Mouse (Mus musculus): ENCODE data around the gene Tnfsf15. TPM values are rescaled to one million over a fixed set of nuclear protein-coding genes. Genes with fewer than 3 reads are reported as not detected.

Tnfsf15 gene
- polyA plus RNA-seq, 2 experiments, result 0.02 to 0.08 TPM

GRCm38 (mm10) chr4:63765050-63765449 is 20.1 kb upstream of the Tnfsf15 start:
- no peaks in the 10 kb centered on the region for H3K4me1 ChIP-seq (replicated peaks; ENCODE audit: control insufficient read depth in 2 of 2, insufficient read depth in 2 of 2, low read length in 1 of 2)
- H3K36me3 ChIP-seq (replicated peaks; ENCODE audit: control insufficient read depth, insufficient read depth, low read depth), result no peaks in the 10 kb centered on the region
- DNase-seq (ENCODE audit: low read depth in 3 of 3, low spot score in 3 of 3) (no peak), ATAC-seq (ENCODE audit: insufficient read depth) (no peak)
- H3K27ac ChIP-seq, result no peak overlapping the region
- H3K4me3 ChIP-seq (ENCODE audit: insufficient read depth in 1 of 2, low read depth in 2 of 2, low read length in 2 of 2), result no peak overlapping the region
- no peaks in the 10 kb centered on the region for H3K9me3 ChIP-seq (ENCODE audit: control insufficient read depth, low read length)
- H3K27me3 ChIP-seq (ENCODE audit: control insufficient read depth, insufficient read depth, low read length), result no peaks in the 10 kb centered on the region
- no peak overlapping the region for H3K9ac ChIP-seq (replicated peaks)
- TF ChIP-seq CTCF (IDR thresholded peaks at IDR 0.05; ENCODE audit: low read depth) (no peak), EP300 (IDR thresholded peaks at IDR 0.05; ENCODE audit: low read depth) (no peak)
- 45% methylated on average over 2 of the region's 2 CpGs for WGBS (ENCODE audit: insufficient replicate concordance)
- H3K4me2 ChIP-seq (ENCODE audit: low read depth), result no peak overlapping the region

DNA sequence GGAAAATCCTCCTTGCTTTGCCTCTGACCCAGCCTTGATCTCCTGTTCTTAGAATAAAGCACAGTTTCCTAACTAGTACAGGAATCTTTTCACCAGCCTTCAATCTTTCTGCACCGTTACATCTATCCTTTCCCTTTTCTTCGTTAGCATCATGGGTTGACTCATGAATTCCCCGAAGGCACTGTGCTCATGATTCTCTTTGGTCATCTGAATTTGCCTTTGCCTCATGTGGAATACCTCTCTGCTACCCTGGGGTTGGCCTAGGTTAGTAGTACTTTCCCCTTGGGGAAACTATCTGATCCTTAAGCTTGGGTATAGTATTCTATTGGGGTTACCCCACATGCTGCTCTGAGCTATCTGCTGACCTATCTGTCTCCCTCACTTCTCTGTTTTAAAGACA is 15.0 kb upstream of the Tnfsf15 start:
- Histone ChIP-seq H3K9me3 (ENCODE audit: control insufficient read depth, low read length) (no peaks in the 10 kb centered on the region), H3K4me1 (replicated peaks; ENCODE audit: control insufficient read depth in 2 of 2, insufficient read depth in 2 of 2, low read length in 1 of 2) (no peaks in the 10 kb centered on the region), H3K27ac (no peak overlapping the region), H3K9ac (replicated peaks) (no peak overlapping the region), H3K4me3 (ENCODE audit: insufficient read depth in 1 of 2, low read depth in 2 of 2, low read length in 2 of 2) (no peak overlapping the region), H3K4me2 (ENCODE audit: low read depth) (no peak overlapping the region), H3K27me3 (ENCODE audit: control insufficient read depth, insufficient read depth, low read length) (no peaks in the 10 kb centered on the region), H3K36me3 (replicated peaks; ENCODE audit: control insufficient read depth, insufficient read depth, low read depth) (no peaks in the 10 kb centered on the region)
- ATAC-seq (ENCODE audit: insufficient read depth) (no peak), DNase-seq (ENCODE audit: low read depth in 3 of 3, low spot score in 3 of 3) (no peak)
- 57% methylated on average over 3 of the region's 3 CpGs for WGBS (ENCODE audit: insufficient replicate concordance)
- no peak for TF ChIP-seq EP300 (IDR thresholded peaks at IDR 0.05; ENCODE audit: low read depth)
- no peak for TF ChIP-seq CTCF (IDR thresholded peaks at IDR 0.05; ENCODE audit: low read depth)

DNA sequence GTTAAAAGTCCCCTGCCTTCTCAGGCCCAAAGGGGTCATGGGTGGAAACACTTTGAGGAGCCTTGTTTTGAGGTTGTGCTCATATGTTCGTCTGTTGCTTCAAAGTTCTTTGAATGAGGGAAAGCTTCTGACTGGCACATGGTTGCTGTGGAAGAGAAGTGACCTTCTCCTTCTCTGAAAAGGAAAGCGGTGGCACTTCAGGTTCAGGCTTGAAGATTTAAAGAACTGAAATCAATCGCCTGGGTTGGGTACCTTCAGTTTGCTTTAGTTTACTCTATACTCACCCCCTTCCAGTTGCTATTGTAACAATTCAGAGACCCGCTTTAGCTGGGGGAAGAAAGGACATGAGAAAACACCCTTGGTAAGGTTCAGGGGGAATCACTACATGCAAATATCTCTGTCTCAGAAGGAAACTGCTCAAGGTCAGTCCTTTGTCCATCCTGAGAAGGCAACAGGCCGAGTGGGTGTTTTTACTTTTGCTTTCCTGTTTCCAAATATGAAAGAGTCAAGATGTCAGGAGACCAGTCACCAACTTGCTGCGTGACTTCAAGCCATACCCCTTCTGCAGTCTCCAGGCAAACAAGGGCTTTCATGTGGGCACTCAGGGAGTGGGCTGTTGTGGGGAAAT is 12.7 kb upstream of the Tnfsf15 start:
- ATAC-seq (ENCODE audit: insufficient read depth), result no peak
- H3K9ac ChIP-seq (replicated peaks), result no peak overlapping the region
- TF ChIP-seq EP300 (IDR thresholded peaks at IDR 0.05; ENCODE audit: low read depth), result no peak
- TF ChIP-seq CTCF (IDR thresholded peaks at IDR 0.05; ENCODE audit: low read depth), result no peak
- H3K27ac ChIP-seq, result no peak overlapping the region
- H3K4me1 ChIP-seq (replicated peaks; ENCODE audit: control insufficient read depth in 2 of 2, insufficient read depth in 2 of 2, low read length in 1 of 2), result peaks cover 0 to 5% of the 10 kb centered on the region in 2 experiments; a peak in 2 of 4 replicates
- no peak for DNase-seq (ENCODE audit: low read depth in 3 of 3, low spot score in 3 of 3)
- no peak overlapping the region for H3K4me3 ChIP-seq (ENCODE audit: insufficient read depth in 1 of 2, low read depth in 2 of 2, low read length in 2 of 2)
- H3K9me3 ChIP-seq (ENCODE audit: control insufficient read depth, low read length), result no peaks in the 10 kb centered on the region
- H3K36me3 ChIP-seq (replicated peaks; ENCODE audit: control insufficient read depth, insufficient read depth, low read depth), result no peaks in the 10 kb centered on the region
- no peaks in the 10 kb centered on the region for H3K27me3 ChIP-seq (ENCODE audit: control insufficient read depth, insufficient read depth, low read length)
- no peak overlapping the region for H3K4me2 ChIP-seq (ENCODE audit: low read depth)
- WGBS (ENCODE audit: insufficient replicate concordance), result 59% methylated on average over 6 of the region's 6 CpGs

DNA sequence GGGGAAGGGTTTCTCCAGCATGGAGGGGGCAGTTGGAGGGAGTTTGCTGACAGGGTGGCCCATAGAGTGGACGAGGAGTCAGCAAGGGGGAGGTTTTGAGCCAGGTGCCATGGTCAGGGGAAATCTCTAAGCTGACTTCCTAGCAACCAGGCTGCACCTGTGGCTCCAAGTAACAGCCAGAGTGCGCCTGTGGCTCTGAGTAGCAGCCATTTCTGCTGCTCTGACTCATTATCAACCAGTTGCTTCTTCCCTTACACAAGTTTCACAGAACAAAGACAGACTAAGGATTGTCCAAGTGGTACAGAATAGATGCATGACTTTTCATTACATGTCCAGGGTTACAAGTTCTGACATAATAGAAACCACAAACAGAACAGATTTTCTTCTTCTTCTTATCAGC is 11.2 kb upstream of the Tnfsf15 start:
- Histone ChIP-seq H3K9ac (replicated peaks) (no peak overlapping the region), H3K4me2 (ENCODE audit: low read depth) (no peak overlapping the region), H3K27me3 (ENCODE audit: control insufficient read depth, insufficient read depth, low read length) (no peaks in the 10 kb centered on the region), H3K27ac (no peak overlapping the region), H3K4me3 (ENCODE audit: insufficient read depth in 1 of 2, low read depth in 2 of 2, low read length in 2 of 2) (no peak overlapping the region), H3K9me3 (ENCODE audit: control insufficient read depth, low read length) (no peaks in the 10 kb centered on the region), H3K36me3 (replicated peaks; ENCODE audit: control insufficient read depth, insufficient read depth, low read depth) (no peaks in the 10 kb centered on the region), H3K4me1 (replicated peaks; ENCODE audit: control insufficient read depth in 2 of 2, insufficient read depth in 2 of 2, low read length in 1 of 2) (peaks cover 0 to 6% of the 10 kb centered on the region in 2 experiments; a peak in 2 of 4 replicates)
- WGBS (ENCODE audit: insufficient replicate concordance), result 33% methylated on average over 2 of the region's 2 CpGs
- TF ChIP-seq EP300 (IDR thresholded peaks at IDR 0.05; ENCODE audit: low read depth) (no peak), CTCF (IDR thresholded peaks at IDR 0.05; ENCODE audit: low read depth) (no peak)
- ATAC-seq (ENCODE audit: insufficient read depth) (no peak), DNase-seq (ENCODE audit: low read depth in 3 of 3, low spot score in 3 of 3) (no peak)

DNA sequence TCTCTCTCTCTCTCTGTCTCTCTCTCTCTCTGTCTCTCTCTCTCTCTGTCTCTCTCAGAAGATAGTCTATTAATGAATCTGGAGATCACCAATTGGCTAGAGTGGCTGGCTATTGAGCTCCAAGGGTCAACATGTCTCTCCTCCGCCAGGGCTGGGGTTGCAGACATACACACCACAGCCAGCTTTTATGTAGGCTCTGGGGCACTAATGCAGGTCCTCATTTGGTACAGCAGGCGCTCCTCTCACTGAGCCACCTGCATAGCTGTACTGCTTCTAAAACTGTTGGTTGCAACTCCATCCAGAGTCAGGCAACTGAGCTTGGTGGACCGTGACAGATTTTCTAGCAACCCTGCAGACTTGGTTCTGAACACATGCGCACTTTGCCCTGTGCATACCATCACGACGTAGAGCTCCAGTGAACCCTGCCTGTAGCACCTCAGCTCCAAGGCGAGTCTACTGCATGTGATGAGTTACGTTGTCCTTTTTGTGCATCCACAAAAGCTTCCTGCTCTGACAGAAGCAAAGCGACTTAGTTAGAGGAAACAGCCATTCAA is 9.6 kb upstream of the Tnfsf15 start:
- Histone ChIP-seq H3K4me1 (replicated peaks; ENCODE audit: control insufficient read depth in 2 of 2, insufficient read depth in 2 of 2, low read length in 1 of 2) (peaks cover 0 to 6% of the 10 kb centered on the region in 2 experiments; a peak in 2 of 4 replicates), H3K9me3 (ENCODE audit: control insufficient read depth, low read length) (no peaks in the 10 kb centered on the region), H3K27me3 (ENCODE audit: control insufficient read depth, insufficient read depth, low read length) (no peaks in the 10 kb centered on the region), H3K4me3 (ENCODE audit: insufficient read depth in 1 of 2, low read depth in 2 of 2, low read length in 2 of 2) (no peak overlapping the region), H3K9ac (replicated peaks) (no peak overlapping the region), H3K4me2 (ENCODE audit: low read depth) (no peak overlapping the region), H3K27ac (no peak overlapping the region), H3K36me3 (replicated peaks; ENCODE audit: control insufficient read depth, insufficient read depth, low read depth) (no peaks in the 10 kb centered on the region)
- ATAC-seq (ENCODE audit: insufficient read depth), result no peak
- 69% methylated on average over 9 of the region's 9 CpGs for WGBS (ENCODE audit: insufficient replicate concordance)
- no peak for TF ChIP-seq CTCF (IDR thresholded peaks at IDR 0.05; ENCODE audit: low read depth)
- TF ChIP-seq EP300 (IDR thresholded peaks at IDR 0.05; ENCODE audit: low read depth), result no peak
- DNase-seq (ENCODE audit: low read depth in 3 of 3, low spot score in 3 of 3), result no peak
